ENCODE assay signal across 8 mouse cellular contexts in genomic region chr10:92162473-92163011, GRCm38 (mm10).
DNase-seq lines count a peak whose midpoint lies in the region; ATAC-seq and TF ChIP-seq lines count a peak whose summit lies in the region.

No protein-coding gene starts in this region.

- no peak overlapping the region for H3K9ac ChIP-seq in liver, adult 2 months (ENCODE audit: low read depth, low read length)
- H3K9ac ChIP-seq in forebrain, embryonic 12.5 days, result peak overlapping the region; percentile 75
- H3K9ac ChIP-seq in stomach, embryonic 16.5 days (ENCODE audit: low read length), result peak overlapping the region; percentile 44

- H3K4me3 ChIP-seq in liver, adult 2 months (ENCODE audit: insufficient read depth, low read depth, low read length), result no peak overlapping the region
- peak overlapping the region; percentile 53 for H3K4me3 ChIP-seq in forebrain, embryonic 12.5 days (replicated peaks)
- peak overlapping the region; percentile 43 for H3K4me3 ChIP-seq in stomach, embryonic 16.5 days (replicated peaks; ENCODE audit: low read length)

- H3K79me2 ChIP-seq in liver, adult 2 months (ENCODE audit: control insufficient read depth, insufficient read depth, low read length), result no peaks in the 10 kb centered on the region

- peak; percentile 36; the same call in 1 of the 2 replicates for ATAC-seq in forebrain, embryonic 12.5 days (ENCODE audit: low FRiP score)
- ATAC-seq in stomach, embryonic 16.5 days (ENCODE audit: insufficient read depth, low FRiP score), result no peak
- no peak for ATAC-seq in erythroblast, adult 5-6 weeks (replicated peaks; ENCODE audit: low FRiP score, poor library complexity, severe bottlenecking)

- peak overlapping the region; percentile 70 for H3K4me2 ChIP-seq in forebrain, embryonic 12.5 days
- H3K4me2 ChIP-seq in stomach, embryonic 16.5 days (ENCODE audit: low read depth, low read length), result peak overlapping the region; percentile 65

- no peak overlapping the region for H3K27ac ChIP-seq in liver, adult 2 months (replicated peaks; ENCODE audit: insufficient read depth, low read depth, low read length)
- peak overlapping the region; percentile 94 for H3K27ac ChIP-seq in forebrain, embryonic 12.5 days
- no peak overlapping the region for H3K27ac ChIP-seq in stomach, embryonic 16.5 days (ENCODE audit: low read length)

- no peak for TF ChIP-seq POLR2A in liver, adult 2 months (IDR thresholded peaks at IDR 0.05; ENCODE audit: extremely low read depth, insufficient read depth, low read length)

- no peak for TF ChIP-seq CTCF in liver, adult 2 months (IDR thresholded peaks at IDR 0.05; ENCODE audit: low read depth, low read length)

- no peaks in the 10 kb centered on the region for H3K36me3 ChIP-seq in liver, adult 2 months (ENCODE audit: control insufficient read depth, insufficient read depth, low read length)
- H3K36me3 ChIP-seq in forebrain, embryonic 12.5 days (replicated peaks), result no peaks in the 10 kb centered on the region
- no peaks in the 10 kb centered on the region for H3K36me3 ChIP-seq in stomach, embryonic 16.5 days (ENCODE audit: control insufficient read depth, insufficient read depth, low read length)

- H3K4me1 ChIP-seq in liver, adult 2 months (ENCODE audit: control insufficient read depth, insufficient read depth, low read length), result peaks cover 7% of the 10 kb centered on the region
- peaks cover 19% of the 10 kb centered on the region for H3K4me1 ChIP-seq in forebrain, embryonic 12.5 days
- H3K4me1 ChIP-seq in stomach, embryonic 16.5 days (ENCODE audit: control insufficient read depth, insufficient read depth, low read length), result peaks cover 8% of the 10 kb centered on the region; the same call in 1 of the 2 replicates

- H3K9me3 ChIP-seq in forebrain, embryonic 12.5 days, result no peaks in the 10 kb centered on the region
- no peaks in the 10 kb centered on the region for H3K9me3 ChIP-seq in stomach, embryonic 16.5 days (replicated peaks; ENCODE audit: control insufficient read depth, low read length)

- 0 out of 2 replicates have a peak, but pooled peaks cover 4% of the 10 kb centered on the region for H3K27me3 ChIP-seq in liver, adult 2 months (ENCODE audit: control insufficient read depth, insufficient read depth, low read length)
- peaks cover 21% of the 10 kb centered on the region for H3K27me3 ChIP-seq in forebrain, embryonic 12.5 days
- H3K27me3 ChIP-seq in stomach, embryonic 16.5 days (ENCODE audit: control insufficient read depth, insufficient read depth, low read length), result no peaks in the 10 kb centered on the region; the same call in 1 of the 2 replicates

- peak; percentile 49 for DNase-seq in liver, adult 2 months (ENCODE audit: extremely low read depth, low read depth, low spot score)
- DNase-seq in liver, result no peak
- peak; percentile 7 to 30 for DNase-seq in cerebellum, adult 18-20 months
- DNase-seq in kidney, postnatal 14 days, result peak; percentile 10
- DNase-seq in mesoderm, embryonic 11.5 days (ENCODE audit: low read depth, low spot score), result peak; percentile 79

- WGBS in liver, adult 2 months, result 3% methylated on average over 29 of the region's 29 CpGs
- WGBS in forebrain, embryonic 12.5 days, result under 1% methylated on average over 29 of the region's 29 CpGs
- WGBS in stomach, embryonic 16.5 days, result under 1% methylated on average over 29 of the region's 29 CpGs
